Mouse (Mus musculus): Measurements from ENCODE around the gene Rhox10. TPM values are rescaled to one million over a fixed set of nuclear protein-coding genes. Genes with fewer than 3 reads are reported as not detected.
A peak's percentile ranks its signal among the peaks of the same experiment; 100 is the strongest.
"Not testable (repeated sequence)": the region's sequence is repeated elsewhere in the genome, so short reads cannot be mapped to it uniquely, and the experiment has no call there.

Rhox10 gene
- not detected in 2 replicates for polyA plus RNA-seq (2014; fragmentation: Nextera tagmentation; extraction: Ambion mirVana)

- no peak for DNase-seq (ENCODE audit: low spot score)
- no peaks in the 10 kb centered on the region for H3K4me1 ChIP-seq (replicated peaks; ENCODE audit: control insufficient read depth, insufficient read depth, low read length)
- no peak within 1 kb of the TSS for H3K9ac ChIP-seq (ENCODE audit: low read length)
- 85% methylated on average over 11 of the region's 11 CpGs for WGBS
- no peak for ATAC-seq (replicated peaks; ENCODE audit: low FRiP score)
- H3K27ac ChIP-seq (ENCODE audit: low read depth, low read length), result no peak within 1 kb of the TSS
- no peaks in the 10 kb centered on the region for H3K36me3 ChIP-seq (ENCODE audit: control insufficient read depth, insufficient read depth, low read length)
- no peaks in the 10 kb centered on the region for H3K27me3 ChIP-seq (ENCODE audit: control insufficient read depth, insufficient read depth, low read length)
- H3K4me2 ChIP-seq (ENCODE audit: low read depth, low read length, severe bottlenecking), result no peak within 1 kb of the TSS
- no peak within 1 kb of the TSS for H3K4me3 ChIP-seq (ENCODE audit: low read depth, low read length)
- no peaks in the 10 kb centered on the region for H3K9me3 ChIP-seq (ENCODE audit: control insufficient read depth, low read length)
Observed at GRCm38 (mm10) chrX:38066175-38066574, at the start of gene Rhox10. Gene Rhox10 (plus strand): TSS chrX:38066475.

GRCm38 (mm10) chrX:38018597-38018996 is 47.7 kb upstream of the Rhox10 start, which contains the start of gene Btg1-ps1:
Gene Btg1-ps1 (minus strand): TSS chrX:38018815.
- H3K27me3 ChIP-seq (ENCODE audit: control insufficient read depth, insufficient read depth, low read length); H3K4me3 ChIP-seq (ENCODE audit: low read depth, low read length); H3K36me3 ChIP-seq (ENCODE audit: control insufficient read depth, insufficient read depth, low read length); DNase-seq (ENCODE audit: low spot score); H3K27ac ChIP-seq (ENCODE audit: low read depth, low read length); ATAC-seq (replicated peaks; ENCODE audit: low FRiP score); H3K9me3 ChIP-seq (ENCODE audit: control insufficient read depth, low read length); H3K4me1 ChIP-seq (replicated peaks; ENCODE audit: control insufficient read depth, insufficient read depth, low read length); H3K4me2 ChIP-seq (ENCODE audit: low read depth, low read length, severe bottlenecking); H3K9ac ChIP-seq (ENCODE audit: low read length): not testable (repeated sequence)

GRCm38 (mm10) chrX:38033841-38034240 is 32.4 kb upstream of the Rhox10 start:
- Histone ChIP-seq H3K36me3 (ENCODE audit: control insufficient read depth, insufficient read depth, low read length) (no peaks in the 10 kb centered on the region), H3K9ac (ENCODE audit: low read length) (no peak overlapping the region), H3K27ac (ENCODE audit: low read depth, low read length) (no peak overlapping the region), H3K27me3 (ENCODE audit: control insufficient read depth, insufficient read depth, low read length) (no peaks in the 10 kb centered on the region), H3K4me2 (ENCODE audit: low read depth, low read length, severe bottlenecking) (no peak overlapping the region), H3K9me3 (ENCODE audit: control insufficient read depth, low read length) (no peaks in the 10 kb centered on the region), H3K4me3 (ENCODE audit: low read depth, low read length) (no peak overlapping the region), H3K4me1 (replicated peaks; ENCODE audit: control insufficient read depth, insufficient read depth, low read length) (no peaks in the 10 kb centered on the region)
- DNase-seq (ENCODE audit: low spot score) (no peak), ATAC-seq (replicated peaks; ENCODE audit: low FRiP score) (no peak)
- WGBS, result 44% methylated on average over 2 of the region's 2 CpGs

GRCm38 (mm10) chrX:38039666-38040065 is 26.6 kb upstream of the Rhox10 start:
- Histone ChIP-seq H3K27me3 (ENCODE audit: control insufficient read depth, insufficient read depth, low read length) (no peaks in the 10 kb centered on the region), H3K4me3 (ENCODE audit: low read depth, low read length) (no peak overlapping the region), H3K27ac (ENCODE audit: low read depth, low read length) (no peak overlapping the region), H3K4me2 (ENCODE audit: low read depth, low read length, severe bottlenecking) (no peak overlapping the region), H3K4me1 (replicated peaks; ENCODE audit: control insufficient read depth, insufficient read depth, low read length) (no peaks in the 10 kb centered on the region), H3K36me3 (ENCODE audit: control insufficient read depth, insufficient read depth, low read length) (no peaks in the 10 kb centered on the region), H3K9ac (ENCODE audit: low read length) (no peak overlapping the region), H3K9me3 (ENCODE audit: control insufficient read depth, low read length) (no peaks in the 10 kb centered on the region)
- ATAC-seq (replicated peaks; ENCODE audit: low FRiP score) (no peak), DNase-seq (ENCODE audit: low spot score) (no peak)
- 92% methylated on average over 5 of the region's 5 CpGs for WGBS

- H3K27me3 ChIP-seq (ENCODE audit: control insufficient read depth, insufficient read depth, low read length); H3K4me2 ChIP-seq (ENCODE audit: low read depth, low read length, severe bottlenecking); H3K36me3 ChIP-seq (ENCODE audit: control insufficient read depth, insufficient read depth, low read length); H3K4me1 ChIP-seq (replicated peaks; ENCODE audit: control insufficient read depth, insufficient read depth, low read length); DNase-seq (ENCODE audit: low spot score); H3K9me3 ChIP-seq (ENCODE audit: control insufficient read depth, low read length); H3K27ac ChIP-seq (ENCODE audit: low read depth, low read length); H3K9ac ChIP-seq (ENCODE audit: low read length); ATAC-seq (replicated peaks; ENCODE audit: low FRiP score); H3K4me3 ChIP-seq (ENCODE audit: low read depth, low read length): not testable (repeated sequence)
Observed at GRCm38 (mm10) chrX:38043014-38043413, 23.3 kb upstream of the Rhox10 start, which contains the start of gene Btg1-ps2. Gene Btg1-ps2 (minus strand): TSS chrX:38043114.

GRCm38 (mm10) chrX:38061544-38061943 is 4.7 kb upstream of the Rhox10 start:
- H3K27me3 ChIP-seq (ENCODE audit: control insufficient read depth, insufficient read depth, low read length), result no peaks in the 10 kb centered on the region
- no peak overlapping the region for H3K9ac ChIP-seq (ENCODE audit: low read length)
- no peak overlapping the region for H3K27ac ChIP-seq (ENCODE audit: low read depth, low read length)
- H3K36me3 ChIP-seq (ENCODE audit: control insufficient read depth, insufficient read depth, low read length), result no peaks in the 10 kb centered on the region
- DNase-seq (ENCODE audit: low spot score) (no peak), ATAC-seq (replicated peaks; ENCODE audit: low FRiP score) (no peak)
- H3K4me2 ChIP-seq (ENCODE audit: low read depth, low read length, severe bottlenecking), result no peak overlapping the region
- H3K4me3 ChIP-seq (ENCODE audit: low read depth, low read length), result no peak overlapping the region
- no peaks in the 10 kb centered on the region for H3K4me1 ChIP-seq (replicated peaks; ENCODE audit: control insufficient read depth, insufficient read depth, low read length)
- H3K9me3 ChIP-seq (ENCODE audit: control insufficient read depth, low read length), result no peaks in the 10 kb centered on the region
- 0% methylated on average over 1 of the region's 1 CpGs for WGBS

GRCm38 (mm10) chrX:38084226-38084625 is 18.0 kb downstream of the Rhox10 start:
- Histone ChIP-seq H3K4me2 (ENCODE audit: low read depth, low read length, severe bottlenecking) (no peak overlapping the region), H3K9me3 (ENCODE audit: control insufficient read depth, low read length) (no peaks in the 10 kb centered on the region), H3K4me1 (replicated peaks; ENCODE audit: control insufficient read depth, insufficient read depth, low read length) (no peaks in the 10 kb centered on the region), H3K27me3 (ENCODE audit: control insufficient read depth, insufficient read depth, low read length) (no peaks in the 10 kb centered on the region), H3K4me3 (ENCODE audit: low read depth, low read length) (no peak overlapping the region), H3K36me3 (ENCODE audit: control insufficient read depth, insufficient read depth, low read length) (no peaks in the 10 kb centered on the region), H3K9ac (ENCODE audit: low read length) (no peak overlapping the region), H3K27ac (ENCODE audit: low read depth, low read length) (no peak overlapping the region)
- ATAC-seq (replicated peaks; ENCODE audit: low FRiP score), result 0 out of 2 replicates have a peak, but pooled peaks have one; percentile 39
- peak; percentile 71 for DNase-seq (ENCODE audit: low spot score)
- 16% methylated on average over 12 of the region's 12 CpGs for WGBS

- Histone ChIP-seq H3K27ac (ENCODE audit: low read depth, low read length) (no peak within 1 kb of the TSS), H3K4me1 (replicated peaks; ENCODE audit: control insufficient read depth, insufficient read depth, low read length) (no peaks in the 10 kb centered on the region), H3K4me3 (ENCODE audit: low read depth, low read length) (no peak within 1 kb of the TSS), H3K36me3 (ENCODE audit: control insufficient read depth, insufficient read depth, low read length) (no peaks in the 10 kb centered on the region), H3K4me2 (ENCODE audit: low read depth, low read length, severe bottlenecking) (no peak within 1 kb of the TSS), H3K9ac (ENCODE audit: low read length) (no peak within 1 kb of the TSS), H3K27me3 (ENCODE audit: control insufficient read depth, insufficient read depth, low read length) (no peaks in the 10 kb centered on the region), H3K9me3 (ENCODE audit: control insufficient read depth, low read length) (no peaks in the 10 kb centered on the region)
- DNase-seq (ENCODE audit: low spot score) (no peak), ATAC-seq (replicated peaks; ENCODE audit: low FRiP score) (no peak)
- 91% methylated on average over 9 of the region's 9 CpGs for WGBS
Observed at GRCm38 (mm10) chrX:38085041-38085440, 18.8 kb downstream of the Rhox10 start, which contains the start of gene Rhox11. Gene Rhox11 (minus strand): TSS chrX:38085141.

GRCm38 (mm10) chrX:38110807-38111206 is 44.5 kb downstream of the Rhox10 start, which contains the start of gene Rhox12:
Gene Rhox12 (minus strand): TSS chrX:38110907.
- Histone ChIP-seq H3K27me3 (ENCODE audit: control insufficient read depth, insufficient read depth, low read length) (no peaks in the 10 kb centered on the region), H3K27ac (ENCODE audit: low read depth, low read length) (no peak within 1 kb of the TSS), H3K4me2 (ENCODE audit: low read depth, low read length, severe bottlenecking) (no peak within 1 kb of the TSS), H3K9me3 (ENCODE audit: control insufficient read depth, low read length) (no peaks in the 10 kb centered on the region), H3K9ac (ENCODE audit: low read length) (no peak within 1 kb of the TSS), H3K36me3 (ENCODE audit: control insufficient read depth, insufficient read depth, low read length) (no peaks in the 10 kb centered on the region), H3K4me1 (replicated peaks; ENCODE audit: control insufficient read depth, insufficient read depth, low read length) (no peaks in the 10 kb centered on the region), H3K4me3 (ENCODE audit: low read depth, low read length) (no peak within 1 kb of the TSS)
- ATAC-seq (replicated peaks; ENCODE audit: low FRiP score) (no peak), DNase-seq (ENCODE audit: low spot score) (no peak)
- 72% methylated on average over 4 of the region's 4 CpGs for WGBS

Measured in forebrain, embryonic 11.5 days (tissue).